Mouse (Mus musculus) effector memory CD4-positive, alpha-beta T cell, adult 7 months (primary cell): ENCODE results near the gene Olfr304. TPM values are rescaled to one million over a fixed set of nuclear protein-coding genes. Genes with fewer than 3 reads are reported as not detected.

ENCODE experiments used
- polyA plus RNA-seq: library from polyadenylated mRNA; unstranded; fragments of 100-300 nt; shearing (Covaris generic); gene quantifications from one replicate; pipeline ENCODE4 v1.2.1, GENCODE M21; 2017

Gene Olfr304
- not detected for polyA plus RNA-seq

GRCm38 (mm10) chr7:86386558-86386957 is at the start of gene Olfr304:
Gene Olfr304 (minus strand): TSS chr7:86386658.

DNA sequence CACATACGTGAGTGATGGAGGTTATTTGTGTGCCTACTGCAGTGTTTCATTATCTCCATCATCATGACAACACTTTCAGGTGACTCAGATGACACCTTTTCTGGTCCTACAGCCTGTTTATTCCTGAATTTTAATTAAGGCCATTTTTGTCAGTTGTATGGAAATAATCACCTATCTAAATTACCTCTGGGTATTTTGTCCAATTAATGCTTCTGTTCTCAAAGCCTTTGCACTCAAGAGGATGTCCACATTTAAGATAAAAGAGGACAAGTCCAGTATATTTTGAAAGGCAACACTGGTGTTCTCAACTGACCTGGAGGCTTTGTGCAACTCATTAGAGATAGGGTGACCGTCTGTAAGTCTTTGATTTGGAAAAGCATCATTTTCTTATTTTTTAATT is 17.1 kb upstream of the Olfr304 start, which contains the start of gene Olfr301:
Gene Olfr301 (plus strand): TSS at position 301 of the 400 bp plus-strand sequence.

GRCm38 (mm10) chr7:86397689-86398088 is 11.2 kb upstream of the Olfr304 start, which contains the start of gene Olfr303:
Gene Olfr303 (minus strand): TSS chr7:86397789.

DNA sequence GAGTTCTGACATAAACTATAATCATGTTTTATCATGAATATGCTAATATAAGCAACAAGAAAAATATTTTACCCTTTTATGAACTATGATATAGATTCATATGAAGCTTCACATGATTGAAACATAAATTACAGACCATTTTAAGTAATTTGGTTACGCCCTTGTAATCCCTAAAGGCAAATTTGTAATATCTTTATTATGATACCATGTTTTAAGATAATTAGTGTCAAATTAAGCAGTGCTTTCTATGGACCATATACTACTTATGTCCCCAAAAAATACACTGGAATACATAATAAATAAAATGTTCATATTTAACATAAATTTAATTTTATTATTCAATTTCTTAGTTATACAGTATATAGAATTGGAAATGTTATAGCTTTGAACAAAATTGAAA is 19.6 kb downstream of the Olfr304 start, which contains the start of gene Olfr305:
Gene Olfr305 (minus strand): TSS at position 101 of the 400 bp plus-strand sequence.

GRCm38 (mm10) chr7:86337486-86337885 is 49.0 kb downstream of the Olfr304 start, which contains the start of gene Olfr307:
Gene Olfr307 (minus strand): TSS chr7:86337586.

Other genes with a start within 250 kb of the Olfr304 start
- not detected for gene Vmn2r75, start 214.9 kb downstream of the Olfr304 start, polyA plus RNA-seq
- 0.20 TPM for gene Vmn2r76, start 140.3 kb downstream of the Olfr304 start, polyA plus RNA-seq
- gene Olfr310, start 109.5 kb downstream of the Olfr304 start, polyA plus RNA-seq: not detected
- not detected for gene Olfr309, start 73.0 kb downstream of the Olfr304 start, polyA plus RNA-seq
- not detected for gene Olfr308, start 61.0 kb downstream of the Olfr304 start, polyA plus RNA-seq
- 0.11 TPM for gene Olfr307, start 49.1 kb downstream of the Olfr304 start, polyA plus RNA-seq
- gene Olfr305, start 19.7 kb downstream of the Olfr304 start, polyA plus RNA-seq: not detected
- not detected for gene Olfr303, start 11.1 kb upstream of the Olfr304 start, polyA plus RNA-seq
- gene Olfr301, start 17.2 kb upstream of the Olfr304 start, polyA plus RNA-seq: not detected
- gene Olfr299, start 73.3 kb upstream of the Olfr304 start, polyA plus RNA-seq: not detected
- gene Olfr298, start 105.8 kb upstream of the Olfr304 start, polyA plus RNA-seq: not detected
- gene Olfr297, start 133.3 kb upstream of the Olfr304 start, polyA plus RNA-seq: not detected
- not detected for gene Olfr295, start 197.2 kb upstream of the Olfr304 start, polyA plus RNA-seq
- not detected for gene Olfr294, start 230.0 kb upstream of the Olfr304 start, polyA plus RNA-seq